Mouse (Mus musculus): Measurements from ENCODE around the gene Gpc4.

The Gpc4 gene

GRCm38 (mm10) chrX:52030146-52030545 lies 134.9 kb downstream of the Gpc4 start:
- no peak for DNase-seq (ENCODE audit: low spot score in 2 of 2)

GRCm38 (mm10) chrX:52017660-52018059 lies 147.4 kb downstream of the Gpc4 start:
- peak in 1 of 2 experiments; percentile 3 for DNase-seq (ENCODE audit: low spot score in 2 of 2)

Measured in cerebellum, postnatal 4 days (tissue).